Mouse (Mus musculus) splenic B cell, adult 2 months (primary cell): ENCODE results near the gene Btnl1.

Experiments
- DNase-seq: peaks from one replicate; pipeline ENCODE4 v3.0.0-alpha.2; 2011; ENCODE audit warnings: low read depth, low spot score
- H3K27me3 ChIP-seq: 2 replicates; pipeline ENCODE4 v1.6.1; 2012; ENCODE audit warnings: mild to moderate bottlenecking, low read length, moderate library complexity, mixed read lengths; ENCODE audit not compliant: control insufficient read depth, poor library complexity, insufficient read depth, severe bottlenecking
- H3K36me3 ChIP-seq: 2 replicates; pipeline ENCODE4 v1.6.1; 2012; ENCODE audit warnings: mild to moderate bottlenecking, low read length, moderate library complexity, mixed read lengths; ENCODE audit not compliant: control insufficient read depth, poor library complexity, insufficient read depth, severe bottlenecking

The Btnl1 gene

DNA sequence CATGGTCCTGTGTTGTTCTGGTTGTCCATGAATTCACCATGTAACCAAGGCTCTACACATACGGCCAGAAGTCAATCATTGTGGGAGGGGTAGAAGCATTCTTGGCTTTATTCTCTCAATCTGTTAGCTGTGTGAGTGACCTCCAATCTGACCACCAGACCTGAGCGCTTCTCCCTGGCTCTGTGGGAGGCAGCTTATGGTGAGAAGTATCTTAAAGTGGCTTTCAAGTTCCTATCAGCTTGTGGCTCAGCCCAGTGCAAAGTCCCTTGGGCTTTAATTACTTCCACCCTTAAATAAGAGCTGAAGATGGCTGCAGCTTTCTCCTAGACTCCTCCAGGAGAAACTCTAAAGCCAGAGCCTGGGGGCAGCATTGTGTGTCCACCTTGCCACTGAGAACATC lies at the start of gene Btnl1:
Gene Btnl1 (plus strand): TSS at position 286 of the 400 bp plus-strand sequence.
- H3K27me3 ChIP-seq = no peaks in the 10 kb centered on the region
- no peaks in the 10 kb centered on the region for H3K36me3 ChIP-seq
- no peak for DNase-seq

DNA sequence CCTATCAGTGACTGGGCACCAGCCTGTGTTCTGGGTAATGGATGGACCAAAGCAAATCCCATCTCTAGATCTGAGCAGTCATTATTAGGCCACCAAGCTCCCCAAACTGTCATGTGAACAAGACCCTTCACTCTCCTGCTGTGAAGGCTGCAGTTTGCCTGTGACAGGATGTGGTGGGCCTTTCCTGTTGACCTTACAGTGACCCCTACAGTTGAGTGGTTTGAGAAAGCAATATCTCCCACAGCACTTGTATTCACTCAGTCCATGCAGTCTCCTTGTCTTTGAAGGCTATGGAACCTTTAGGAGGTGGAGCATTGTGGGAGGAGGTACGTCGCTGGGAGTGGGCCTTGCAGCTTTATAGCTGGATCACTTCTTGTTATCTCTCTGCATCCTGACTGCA lies 47.1 kb upstream of the Btnl1 start:
- peak; percentile 79 for DNase-seq
- peaks cover 12% of the 10 kb centered on the region for H3K36me3 ChIP-seq
- no peaks in the 10 kb centered on the region for H3K27me3 ChIP-seq

DNA sequence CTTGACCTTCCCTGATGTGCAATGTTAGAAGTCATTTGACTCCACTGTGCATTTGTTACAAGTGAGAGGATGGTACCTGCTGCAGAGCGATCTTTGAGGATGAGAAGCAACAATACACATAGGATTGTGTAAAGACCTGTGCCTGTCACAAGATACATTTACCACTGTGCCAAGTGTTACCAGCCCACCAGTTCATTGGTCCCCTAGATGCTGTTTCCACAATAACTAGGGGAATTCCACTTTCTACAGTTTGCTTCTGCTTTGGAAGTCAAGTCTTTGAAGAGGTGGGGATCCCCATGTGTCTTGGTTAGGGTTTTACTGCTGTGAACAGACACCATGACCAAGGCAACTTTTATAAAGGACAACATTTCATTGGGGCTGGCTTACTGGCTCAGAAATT lies 45.7 kb upstream of the Btnl1 start:
- no peaks in the 10 kb centered on the region for H3K27me3 ChIP-seq
- H3K36me3 ChIP-seq = peaks cover 19% of the 10 kb centered on the region
- peak; percentile 73 for DNase-seq

DNA sequence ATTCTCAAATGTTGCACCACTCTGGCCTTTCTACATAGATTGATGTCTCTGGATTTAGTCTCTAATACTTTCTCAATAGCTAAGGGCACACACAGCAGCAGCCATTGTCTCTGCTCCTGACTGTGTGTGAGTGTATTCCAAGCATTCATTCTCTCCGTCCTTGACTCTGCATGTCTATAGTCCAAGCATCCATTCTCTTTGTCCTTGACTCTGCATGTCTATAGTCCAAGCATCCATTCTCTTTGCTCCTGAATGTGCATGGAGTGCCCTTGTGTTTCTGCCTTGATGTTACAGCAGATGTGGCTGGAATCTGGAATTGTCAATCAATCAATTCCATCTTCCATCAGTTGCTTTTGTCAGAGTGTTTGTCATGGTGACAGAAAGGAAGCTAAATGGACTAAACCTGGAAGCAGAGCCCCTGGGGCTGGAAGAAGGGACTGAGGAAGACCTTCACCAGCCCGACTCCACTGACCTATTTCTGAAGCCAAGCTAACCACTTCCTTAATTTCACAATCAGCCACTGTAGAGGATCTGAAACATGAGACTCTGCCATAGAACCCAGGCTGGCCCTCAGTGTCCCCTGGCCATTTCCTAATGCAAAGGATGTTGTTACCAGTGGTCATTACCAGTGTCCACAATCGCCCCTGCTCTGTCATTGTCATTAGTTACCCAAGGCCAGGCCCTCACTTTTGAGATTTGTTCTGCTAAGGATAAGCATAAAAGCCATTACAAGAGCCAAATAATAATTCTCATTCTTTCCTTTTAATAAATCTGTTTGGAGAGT lies 36.1 kb upstream of the Btnl1 start:
- peak; percentile 56 for DNase-seq
- no peaks in the 10 kb centered on the region for H3K27me3 ChIP-seq
- H3K36me3 ChIP-seq = peaks cover 3% of the 10 kb centered on the region; the same call in 1 of the 2 replicates

DNA sequence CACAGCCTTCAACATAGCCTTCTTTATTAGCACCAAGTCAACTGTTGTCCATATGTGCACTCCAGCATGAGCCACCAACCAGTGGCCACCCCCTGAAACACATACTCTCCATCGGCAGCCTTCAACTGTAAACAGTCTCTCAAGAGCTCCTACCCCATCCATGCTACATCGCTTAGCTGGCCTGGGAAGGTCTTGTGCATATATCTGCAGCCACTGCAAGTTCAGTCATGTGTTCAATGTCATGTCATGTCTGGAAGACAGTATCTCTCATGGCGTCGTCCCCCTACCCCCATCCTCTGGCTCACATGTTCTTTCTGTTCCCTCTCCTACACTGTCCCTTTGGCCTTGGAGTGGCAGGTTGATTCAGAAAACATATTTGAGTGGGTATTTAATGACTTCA lies 32.0 kb upstream of the Btnl1 start:
- Histone ChIP-seq H3K27me3 (no peaks in the 10 kb centered on the region), H3K36me3 (no peaks in the 10 kb centered on the region)
- DNase-seq = no peak

DNA sequence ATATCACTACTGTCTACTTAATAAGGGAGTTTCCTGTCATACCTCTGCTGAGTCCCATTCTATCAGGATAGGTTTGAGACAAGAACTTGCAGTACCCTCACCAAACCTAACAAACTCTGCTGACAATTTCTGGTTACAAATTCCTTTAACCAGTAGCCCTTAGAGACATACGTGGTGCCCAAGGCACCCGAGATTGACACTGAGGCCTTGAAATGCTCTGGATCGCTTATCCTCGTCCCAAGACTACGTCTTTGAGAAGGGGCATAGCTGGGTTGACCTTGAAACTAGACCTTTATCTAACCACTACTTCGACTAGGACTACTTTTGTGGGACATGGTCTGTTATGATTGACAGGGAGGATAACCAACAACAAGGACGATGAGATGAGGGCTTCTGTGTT lies 31.4 kb upstream of the Btnl1 start:
- Histone ChIP-seq H3K27me3 (no peaks in the 10 kb centered on the region), H3K36me3 (no peaks in the 10 kb centered on the region)
- no peak for DNase-seq

DNA sequence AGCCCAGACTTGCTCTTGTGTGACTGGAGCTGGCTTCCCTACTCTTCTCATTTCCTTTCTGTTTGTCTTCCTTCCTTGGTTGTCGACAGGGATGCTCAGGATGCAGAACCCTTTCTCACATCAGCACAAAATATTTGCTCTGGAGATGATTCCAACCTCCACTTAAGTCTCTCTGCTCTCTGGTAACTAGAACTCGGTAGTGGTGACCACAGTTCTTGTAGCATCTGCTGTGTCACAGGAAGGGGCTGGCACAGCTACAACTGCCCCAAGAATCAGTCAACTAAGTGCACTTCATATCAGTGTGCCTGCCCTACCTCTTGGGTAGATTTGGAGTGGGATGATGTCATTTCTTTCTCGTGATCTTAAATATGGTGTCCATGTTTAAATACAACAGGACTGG lies 30.9 kb upstream of the Btnl1 start:
- H3K27me3 ChIP-seq = no peaks in the 10 kb centered on the region
- DNase-seq = peak; percentile 71
- no peaks in the 10 kb centered on the region for H3K36me3 ChIP-seq

DNA sequence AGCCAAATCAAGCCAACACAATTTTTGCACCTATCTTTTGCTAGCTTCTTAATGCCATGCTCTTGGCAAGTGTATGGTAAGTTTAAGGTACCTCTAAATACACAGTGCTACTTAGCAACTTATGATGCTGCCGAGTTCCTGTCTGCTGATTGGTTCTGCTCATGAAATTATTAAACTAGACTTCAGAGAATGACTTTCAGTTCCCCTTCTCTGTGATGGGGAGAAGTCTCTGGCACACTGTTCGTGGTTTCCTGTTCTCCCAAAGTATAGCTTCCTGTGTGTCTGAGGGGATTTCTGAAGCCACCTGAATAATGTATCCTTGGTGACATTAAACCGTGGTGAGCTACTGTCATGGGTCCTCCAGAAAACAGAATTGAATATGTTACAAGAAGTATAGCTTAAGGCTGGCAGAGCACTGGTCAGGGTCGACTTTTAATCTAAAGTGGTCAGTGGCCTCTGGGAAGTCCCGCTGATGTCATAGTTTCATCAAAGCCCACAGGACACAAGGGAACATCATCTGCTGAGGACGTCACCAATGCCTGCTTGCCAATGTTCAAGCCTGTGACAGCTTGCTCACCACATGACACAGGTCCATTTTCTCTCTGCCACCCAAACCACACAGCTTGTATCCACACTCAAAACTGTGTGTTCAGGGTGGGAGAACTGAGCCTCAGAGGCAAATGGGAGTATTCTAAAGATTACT lies 29.2 kb upstream of the Btnl1 start:
- H3K36me3 ChIP-seq = no peaks in the 10 kb centered on the region
- no peaks in the 10 kb centered on the region for H3K27me3 ChIP-seq
- DNase-seq = peak; percentile 99

DNA sequence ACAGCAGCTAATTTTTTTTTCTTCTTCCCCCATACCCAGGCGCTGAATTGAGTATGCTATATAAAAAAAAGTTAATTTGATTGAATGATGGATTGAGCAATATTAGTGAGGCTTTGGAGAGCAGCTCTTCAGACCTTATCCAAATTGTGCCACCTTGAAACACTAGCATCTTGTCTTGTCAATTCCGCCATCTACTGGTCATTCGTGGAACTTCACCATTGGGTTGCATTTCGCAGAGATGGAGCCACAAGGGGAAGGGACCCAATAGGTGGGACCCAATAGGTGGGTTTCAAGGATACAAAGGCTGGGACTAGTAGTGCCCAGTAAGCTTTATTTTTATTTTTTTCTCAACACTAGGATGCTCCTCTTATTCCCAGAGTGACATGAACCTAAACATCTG lies 27.5 kb upstream of the Btnl1 start:
- Histone ChIP-seq H3K36me3 (no peaks in the 10 kb centered on the region), H3K27me3 (no peaks in the 10 kb centered on the region)
- DNase-seq = peak; percentile 96

DNA sequence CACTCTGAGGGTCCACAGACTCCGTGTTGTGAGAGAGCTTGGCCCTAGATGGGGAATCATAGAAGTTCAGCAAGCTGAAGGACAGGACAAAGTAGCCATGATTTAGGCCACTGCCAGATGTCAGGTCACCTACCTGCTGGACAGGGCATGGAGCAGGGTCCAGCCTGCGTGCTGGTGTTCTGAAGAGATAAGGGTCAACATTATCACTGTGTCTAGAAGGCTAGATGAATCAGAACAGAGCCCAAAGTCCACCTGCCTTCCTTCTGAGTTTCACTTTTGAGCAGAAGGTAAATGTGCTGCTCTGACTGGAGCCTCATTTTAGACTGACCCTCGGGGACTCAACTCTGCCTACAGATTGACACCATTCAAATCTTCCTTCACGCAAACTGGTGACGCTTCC lies 22.4 kb upstream of the Btnl1 start, which contains the start of gene Btnl2:
Gene Btnl2 (plus strand): TSS at position 284 of the 400 bp plus-strand sequence.
- no peaks in the 10 kb centered on the region for H3K27me3 ChIP-seq
- no peak for DNase-seq
- no peaks in the 10 kb centered on the region for H3K36me3 ChIP-seq

DNA sequence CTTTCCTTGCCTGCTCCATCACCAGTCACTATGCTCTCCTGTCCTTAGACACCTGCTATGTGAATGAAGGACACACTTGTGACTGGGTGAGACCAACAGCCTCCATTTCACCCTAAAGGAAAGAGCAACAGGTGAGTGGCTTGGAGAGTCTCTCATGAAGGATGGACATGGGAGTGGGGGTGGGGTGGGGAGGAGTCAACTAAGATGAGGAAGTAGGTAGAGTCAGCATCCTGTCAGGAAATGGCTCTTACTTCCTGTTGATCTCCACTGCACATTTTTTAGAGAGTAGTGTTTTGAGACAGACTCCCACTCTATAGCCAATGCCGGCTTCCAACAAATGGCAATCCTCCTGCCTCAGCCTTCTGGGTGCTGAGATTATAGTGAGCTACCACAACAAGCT lies 22.0 kb upstream of the Btnl1 start:
- peak; percentile 88 for DNase-seq
- H3K36me3 ChIP-seq = no peaks in the 10 kb centered on the region
- no peaks in the 10 kb centered on the region for H3K27me3 ChIP-seq

DNA sequence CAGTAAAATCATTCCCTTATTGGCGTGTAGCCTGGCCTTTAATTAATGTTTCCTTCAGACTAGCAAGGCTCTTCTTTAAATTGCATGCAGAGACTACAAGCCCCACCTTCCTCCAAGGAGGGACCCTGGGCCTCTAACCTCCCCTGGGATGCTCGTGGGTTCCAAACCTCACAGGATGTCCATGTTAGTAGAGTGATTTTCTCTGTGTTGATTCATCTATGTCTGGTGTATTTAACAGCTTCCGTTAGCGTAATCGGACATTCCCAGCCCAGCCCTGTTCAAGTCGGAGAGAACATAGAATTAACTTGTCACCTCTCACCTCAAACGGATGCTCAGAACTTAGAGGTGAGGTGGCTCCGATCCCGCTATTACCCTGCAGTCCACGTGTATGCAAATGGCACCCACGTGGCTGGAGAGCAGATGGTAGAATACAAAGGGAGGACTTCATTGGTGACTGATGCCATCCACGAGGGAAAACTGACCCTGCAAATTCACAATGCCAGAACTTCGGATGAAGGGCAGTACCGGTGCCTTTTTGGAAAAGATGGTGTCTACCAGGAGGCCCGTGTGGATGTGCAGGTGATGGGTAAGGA lies 13.9 kb upstream of the Btnl1 start:
- peak; percentile 60 for DNase-seq
- no peaks in the 10 kb centered on the region for H3K27me3 ChIP-seq
- H3K36me3 ChIP-seq = no peaks in the 10 kb centered on the region

DNA sequence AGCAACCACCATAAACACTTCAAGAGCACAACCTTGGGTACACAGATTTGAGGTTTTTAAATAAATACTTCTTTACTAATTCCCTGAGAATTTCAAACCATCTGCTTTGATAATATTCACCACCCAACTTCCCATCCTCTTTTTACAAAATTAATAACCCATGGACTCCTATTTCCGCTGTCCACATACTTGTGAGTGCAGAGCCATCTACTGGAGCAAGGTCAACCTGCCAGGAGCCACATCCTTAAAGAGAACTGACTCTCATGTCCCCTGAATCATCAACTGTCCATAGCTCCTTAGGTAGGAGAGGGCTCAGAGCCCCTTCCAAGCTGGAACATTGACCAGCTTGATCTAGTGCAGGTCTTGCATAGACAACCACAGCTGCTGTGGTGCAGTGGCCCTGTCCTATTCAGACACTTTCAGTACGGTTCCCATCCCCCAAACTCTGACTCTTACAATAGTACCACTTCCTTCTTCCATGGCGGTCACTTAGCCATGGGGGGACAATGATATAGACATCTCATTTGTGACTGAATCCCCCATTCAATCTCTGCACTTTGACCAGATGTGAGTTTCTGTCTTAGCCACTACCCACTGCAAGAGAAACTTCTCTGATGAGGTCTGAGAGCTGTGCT lies 13.1 kb upstream of the Btnl1 start:
- no peaks in the 10 kb centered on the region for H3K27me3 ChIP-seq
- peak; percentile 54 for DNase-seq
- no peaks in the 10 kb centered on the region for H3K36me3 ChIP-seq

DNA sequence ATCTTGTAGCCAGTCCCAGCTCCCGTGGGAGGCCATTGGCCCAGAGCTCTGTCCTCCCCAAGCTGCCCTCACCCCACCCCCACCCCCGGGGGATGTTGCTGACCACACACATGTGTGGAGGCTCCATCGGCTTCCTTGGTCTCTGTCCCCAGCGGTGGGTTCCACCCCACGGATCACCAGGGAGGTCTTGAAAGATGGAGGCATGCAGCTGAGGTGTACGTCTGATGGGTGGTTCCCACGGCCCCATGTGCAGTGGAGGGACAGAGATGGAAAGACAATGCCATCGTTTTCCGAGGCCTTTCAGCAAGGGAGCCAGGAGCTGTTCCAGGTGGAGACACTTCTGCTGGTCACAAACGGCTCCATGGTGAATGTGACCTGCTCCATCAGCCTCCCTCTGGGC lies 11.9 kb upstream of the Btnl1 start:
- no peak for DNase-seq
- no peaks in the 10 kb centered on the region for H3K36me3 ChIP-seq

DNA sequence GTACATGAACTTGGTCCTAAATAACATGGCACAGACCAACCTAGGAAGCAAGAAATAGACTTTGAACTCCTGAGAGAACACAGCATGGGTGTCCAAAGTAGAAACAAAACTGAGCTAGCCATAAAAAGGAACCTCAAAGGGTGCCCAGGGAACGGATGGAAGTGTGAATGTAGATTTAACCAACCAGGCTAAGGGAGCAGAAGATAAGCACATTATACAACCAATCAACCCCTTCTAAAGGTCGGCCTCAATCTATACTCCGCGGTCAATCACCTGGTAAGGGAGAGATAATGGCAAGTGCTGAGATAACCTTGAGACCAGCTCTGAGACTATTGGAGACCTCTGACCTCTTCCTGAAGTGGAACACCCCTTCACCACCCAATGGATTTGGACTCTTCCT lies 6.4 kb upstream of the Btnl1 start:
- H3K36me3 ChIP-seq = no peaks in the 10 kb centered on the region
- no peak for DNase-seq
- no peaks in the 10 kb centered on the region for H3K27me3 ChIP-seq

More for the DNA sequence above, 11.9 kb upstream of the Btnl1 start:
- H3K27me3 ChIP-seq = no peaks in the 10 kb centered on the region
